In the genomic region with DNA sequence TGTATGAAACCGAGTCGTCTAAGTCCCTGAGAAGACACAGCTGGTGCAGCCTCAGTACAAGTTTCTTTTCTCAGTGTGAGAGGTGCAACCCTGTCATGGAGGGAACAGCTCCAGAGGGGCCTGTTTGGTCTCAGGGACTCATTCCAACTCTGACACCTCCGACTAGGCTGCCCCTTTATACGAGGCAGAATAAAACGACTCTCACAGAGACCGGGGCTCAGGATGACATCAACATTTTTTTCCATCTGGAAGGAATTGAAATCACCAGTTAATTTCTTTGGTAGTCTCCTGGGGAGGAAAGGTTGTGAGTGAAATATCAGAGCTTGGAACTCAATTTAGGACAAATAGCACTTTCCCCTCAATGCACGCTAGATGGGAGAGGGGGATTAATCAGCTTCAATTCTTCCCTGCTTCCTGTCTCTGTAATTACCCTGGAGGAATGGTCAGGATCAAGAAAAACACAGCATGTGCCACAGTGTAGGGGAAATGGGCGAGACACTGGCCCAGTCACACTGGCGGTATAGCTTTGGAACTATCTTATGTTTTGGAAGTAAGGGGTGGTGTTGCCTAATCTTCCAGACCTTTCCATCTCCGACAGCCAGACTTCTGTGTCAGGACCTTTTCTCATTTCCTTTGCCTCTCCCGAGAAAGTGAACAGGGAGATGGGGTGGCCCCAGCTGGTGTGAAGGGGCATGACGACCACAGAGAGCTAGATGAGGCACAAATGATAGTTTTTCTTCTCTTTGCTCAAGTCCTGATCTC, we compare ENCODE assay signal across 9 mouse cellular contexts. TPM values are rescaled to one million over a fixed set of nuclear protein-coding genes. Genes with fewer than 3 reads are reported as not detected.
DNase-seq lines count a peak whose midpoint lies in the region; ATAC-seq lines count a peak whose summit lies in the region.
"Had no signal": no experiment of that assay in that cellular context is flagged by ENCODE, and none has a peak within 500 bp of the region (broad histone marks: within the 10 kb centered on the region; RNA-seq: fewer than 3 reads in every experiment).

No protein-coding gene starts in this region.

- peak; percentile 88; the same call in 1 of the 2 replicates for ATAC-seq in embryonic facial prominence, embryonic 14.5 days (ENCODE audit: low read depth)
- ATAC-seq in heart, embryonic 13.5 days (ENCODE audit: extremely low read depth, insufficient number of reproducible peaks, low FRiP score, low TSS enrichment): peak; percentile 81
- ATAC-seq in limb, embryonic 15.5 days (ENCODE audit: insufficient number of reproducible peaks, low FRiP score, low TSS enrichment, low read depth): peak; percentile 85
- ATAC-seq: Patski had no signal

- H3K27me3 ChIP-seq in embryonic facial prominence, embryonic 10.5 days (replicated peaks; ENCODE audit: low read depth, poor library complexity, severe bottlenecking): no peaks in the 10 kb centered on the region; the same call in 1 of the 2 replicates
- H3K27me3 ChIP-seq in embryonic facial prominence, embryonic 14.5 days (replicated peaks; ENCODE audit: control insufficient read depth, insufficient read depth, low read length): no peaks in the 10 kb centered on the region
- H3K27me3 ChIP-seq in heart, embryonic 13.5 days (replicated peaks): no peaks in the 10 kb centered on the region
- H3K27me3 ChIP-seq in limb, embryonic 15.5 days: no peaks in the 10 kb centered on the region

- no peaks in the 10 kb centered on the region for H3K9me3 ChIP-seq in embryonic facial prominence, embryonic 10.5 days
- H3K9me3 ChIP-seq in embryonic facial prominence, embryonic 14.5 days (ENCODE audit: control insufficient read depth, low read length): no peaks in the 10 kb centered on the region
- H3K9me3 ChIP-seq in heart, embryonic 13.5 days: no peaks in the 10 kb centered on the region
- no peaks in the 10 kb centered on the region for H3K9me3 ChIP-seq in limb, embryonic 15.5 days

- no peak overlapping the region for H3K4me3 ChIP-seq in embryonic facial prominence, embryonic 10.5 days
- no peak overlapping the region for H3K4me3 ChIP-seq in embryonic facial prominence, embryonic 14.5 days (ENCODE audit: low read depth, low read length)
- H3K4me3 ChIP-seq in heart, embryonic 13.5 days: no peak overlapping the region
- no peak overlapping the region for H3K4me3 ChIP-seq in limb, embryonic 15.5 days

- H3K27ac ChIP-seq in embryonic facial prominence, embryonic 10.5 days (replicated peaks): peak overlapping the region; percentile 67
- H3K27ac ChIP-seq in embryonic facial prominence, embryonic 14.5 days (replicated peaks; ENCODE audit: low read depth, low read length): peak overlapping the region; percentile 46
- H3K27ac ChIP-seq in heart, embryonic 13.5 days (replicated peaks): peak overlapping the region; percentile 81
- H3K27ac ChIP-seq in limb, embryonic 15.5 days: peak overlapping the region; percentile 90

- 40% methylated on average over 12 of the region's 12 CpGs for WGBS in embryonic facial prominence, embryonic 10.5 days
- WGBS in embryonic facial prominence, embryonic 14.5 days: 21% methylated on average over 12 of the region's 12 CpGs
- WGBS in heart, embryonic 13.5 days: 23% methylated on average over 12 of the region's 12 CpGs
- 22% methylated on average over 12 of the region's 12 CpGs for WGBS in limb, embryonic 15.5 days

- no peak overlapping the region for H3K9ac ChIP-seq in embryonic facial prominence, embryonic 14.5 days (ENCODE audit: low read depth, low read length)
- no peak overlapping the region for H3K9ac ChIP-seq in heart, embryonic 13.5 days
- H3K9ac ChIP-seq in limb, embryonic 15.5 days: no peak overlapping the region

- peaks cover 17% of the 10 kb centered on the region for H3K4me1 ChIP-seq in embryonic facial prominence, embryonic 10.5 days
- H3K4me1 ChIP-seq in embryonic facial prominence, embryonic 14.5 days (ENCODE audit: control insufficient read depth, insufficient read depth, low read length): peaks cover 16% of the 10 kb centered on the region
- H3K4me1 ChIP-seq in heart, embryonic 13.5 days: peaks cover 32% of the 10 kb centered on the region
- peaks cover 47% of the 10 kb centered on the region for H3K4me1 ChIP-seq in limb, embryonic 15.5 days

- H3K4me2 ChIP-seq in embryonic facial prominence, embryonic 14.5 days (ENCODE audit: low read depth, low read length): no peak overlapping the region
- H3K4me2 ChIP-seq in heart, embryonic 13.5 days: peak overlapping the region; percentile 25; the same call in 1 of the 2 replicates
- H3K4me2 ChIP-seq in limb, embryonic 15.5 days: 0 out of 2 replicates have a peak overlapping the region, but pooled peaks have one; percentile 7

- DNase-seq in embryonic facial prominence, embryonic 10.5 days (ENCODE audit: low spot score): peak; percentile 52
- DNase-seq in embryonic facial prominence, embryonic 14.5 days (ENCODE audit: low spot score): peak; percentile 72
- no peak for DNase-seq in liver
- DNase-seq in ovary, postnatal 10 days (ENCODE audit: low spot score): no peak
- DNase-seq in testis, postnatal 14 days (ENCODE audit: low spot score): no peak
- DNase-seq: layer of hippocampus, adult 9-11 months had no signal

- H3K36me3 ChIP-seq in embryonic facial prominence, embryonic 10.5 days (replicated peaks): no peaks in the 10 kb centered on the region
- H3K36me3 ChIP-seq in embryonic facial prominence, embryonic 14.5 days (ENCODE audit: control insufficient read depth, insufficient read depth, low read length): no peaks in the 10 kb centered on the region
- H3K36me3 ChIP-seq in heart, embryonic 13.5 days: no peaks in the 10 kb centered on the region
- no peaks in the 10 kb centered on the region for H3K36me3 ChIP-seq in limb, embryonic 15.5 days

RNA-seq across cellular contexts. Expression of a gene that starts 28.1 kb away (rescaled TPM):
- 13.4 and 14.1 TPM in 2 replicates for polyA plus RNA-seq in embryonic facial prominence, embryonic 10.5 days (2016; fragmentation: Nextera tagmentation; extraction: Ambion mirVana)
- 7.9 and 8.8 TPM in 2 replicates for polyA plus RNA-seq in embryonic facial prominence, embryonic 14.5 days (2014; fragmentation: Nextera tagmentation; extraction: Ambion mirVana)
- 5.7 and 5.9 TPM in 2 replicates for polyA plus RNA-seq in heart, embryonic 13.5 days (2015; fragmentation: Nextera tagmentation; extraction: Ambion mirVana)
- polyA plus RNA-seq in limb, embryonic 15.5 days (2015; fragmentation: Nextera tagmentation; extraction: Ambion mirVana): 6.9 and 7.4 TPM in 2 replicates

RNA-seq across cellular contexts. Expression of a gene that starts 50.1 kb away (rescaled TPM):
- 24.8 and 26.7 TPM in 2 replicates for polyA plus RNA-seq in embryonic facial prominence, embryonic 10.5 days (2016; fragmentation: Nextera tagmentation; extraction: Ambion mirVana)
- polyA plus RNA-seq in embryonic facial prominence, embryonic 14.5 days (2014; fragmentation: Nextera tagmentation; extraction: Ambion mirVana): 27.8 and 30.3 TPM in 2 replicates
- 18.3 and 19.3 TPM in 2 replicates for polyA plus RNA-seq in heart, embryonic 13.5 days (2015; fragmentation: Nextera tagmentation; extraction: Ambion mirVana)
- polyA plus RNA-seq in limb, embryonic 15.5 days (2015; fragmentation: Nextera tagmentation; extraction: Ambion mirVana): 23.1 and 26.7 TPM in 2 replicates

Comparison
In these comparisons a context has a peak if more than half of its experiments do, and no peak if none do; other contexts are left out.
1. DNase-seq: peak in embryonic facial prominence, embryonic 10.5 days (single experiment) and embryonic facial prominence, embryonic 14.5 days (single experiment); none in liver (single experiment), ovary, postnatal 10 days (single experiment) and testis, postnatal 14 days (single experiment).
2. Peak in every context shown above with its lines, with median percentiles within 50 percentile points of each other: H3K27ac ChIP-seq and ATAC-seq.